Mouse (Mus musculus): Measurements from ENCODE around the gene Chd2.

Gene Chd2

DNA sequence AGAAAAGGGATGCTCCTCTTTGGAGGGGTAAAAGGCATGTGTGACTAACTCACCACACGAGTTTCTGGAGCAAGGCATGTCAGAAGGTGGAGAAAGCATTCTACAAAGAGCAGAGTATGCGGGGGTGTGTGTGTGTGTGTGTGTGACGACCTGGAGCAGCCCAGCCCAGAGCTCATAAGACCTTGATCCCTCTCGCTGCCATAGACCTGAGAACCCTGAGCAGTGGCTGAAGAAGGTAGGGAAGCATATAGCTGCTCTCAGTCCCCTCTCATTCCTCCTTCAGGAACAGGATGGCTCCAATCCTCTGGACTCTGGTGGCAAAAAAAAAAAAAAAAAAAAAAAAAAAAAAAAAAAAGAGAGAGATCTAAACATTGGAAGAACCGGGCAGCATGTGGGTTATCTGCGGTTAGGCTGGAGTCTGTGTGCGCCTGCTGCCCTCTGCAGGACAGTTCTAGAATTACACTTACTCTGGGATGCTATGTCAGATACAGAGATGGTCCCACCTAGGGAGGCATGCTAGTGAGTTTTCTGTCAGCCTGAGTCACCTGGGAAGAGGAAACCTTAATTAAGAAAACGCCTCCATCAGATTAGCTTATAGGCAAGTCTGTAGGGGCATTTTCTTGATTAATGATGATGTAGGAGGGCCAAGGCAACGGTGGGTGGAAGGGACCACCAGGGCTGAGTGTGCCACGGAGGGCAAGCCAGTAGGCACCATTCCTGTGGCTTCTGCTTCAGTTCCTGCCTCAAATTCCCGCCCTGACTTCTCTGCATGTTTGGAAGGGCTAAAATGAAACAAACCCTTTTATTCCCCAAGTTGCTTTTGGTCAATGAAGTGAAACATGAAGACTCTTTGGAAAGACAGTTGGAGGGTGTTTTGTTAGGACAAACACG, 119.2 kb downstream of the Chd2 start:
- in situ Hi-C loops (cut with MboI; ENCODE audit: unreplicated experiment in 2 of 2) = loop anchor here (5.0 to 25.0 kb wide), 4 partner anchors 940 to 1185 kb away; no protein-coding TSS in a partner anchor

DNA sequence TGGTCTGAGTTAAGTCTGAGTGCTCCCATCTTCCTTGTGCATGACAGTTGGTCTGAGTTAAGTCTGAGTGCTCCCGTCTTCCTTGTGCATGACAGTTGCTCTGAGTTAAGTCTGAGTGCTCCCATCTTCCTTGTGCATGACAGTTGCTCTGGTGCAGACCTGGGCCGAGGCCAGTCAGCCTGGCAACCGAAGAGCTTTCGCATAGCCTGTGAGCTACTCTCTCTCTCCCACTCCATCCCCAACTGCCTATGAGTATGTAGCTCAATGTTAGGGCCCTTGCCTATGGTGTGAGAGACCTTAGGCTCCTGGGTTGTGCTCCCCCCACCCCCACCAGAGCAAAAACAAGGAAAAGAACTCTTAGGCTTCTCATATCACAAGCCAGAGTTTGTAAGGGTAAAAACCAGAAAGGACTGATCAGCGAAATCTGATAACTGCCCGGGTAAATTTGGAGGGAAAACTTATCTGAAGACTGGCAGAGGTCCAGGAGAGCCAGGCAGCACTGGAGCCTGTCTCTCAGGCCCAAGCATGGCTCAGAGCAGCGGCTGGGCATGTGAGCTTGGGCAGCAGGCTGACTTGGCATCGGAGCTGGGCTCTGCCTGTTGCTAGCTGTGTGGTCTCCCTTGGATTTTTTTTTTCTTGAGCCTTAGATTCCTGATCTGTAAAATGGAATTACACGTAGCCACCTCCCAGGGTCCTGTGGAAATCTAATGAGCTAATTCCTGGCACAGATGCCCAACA, 120.2 kb downstream of the Chd2 start:
- in situ Hi-C loops (cut with MboI; ENCODE audit: unreplicated experiment in 2 of 2) = loop anchor here (5.0 to 25.0 kb wide), 4 partner anchors 941 to 1184 kb away; no protein-coding TSS in a partner anchor

DNA sequence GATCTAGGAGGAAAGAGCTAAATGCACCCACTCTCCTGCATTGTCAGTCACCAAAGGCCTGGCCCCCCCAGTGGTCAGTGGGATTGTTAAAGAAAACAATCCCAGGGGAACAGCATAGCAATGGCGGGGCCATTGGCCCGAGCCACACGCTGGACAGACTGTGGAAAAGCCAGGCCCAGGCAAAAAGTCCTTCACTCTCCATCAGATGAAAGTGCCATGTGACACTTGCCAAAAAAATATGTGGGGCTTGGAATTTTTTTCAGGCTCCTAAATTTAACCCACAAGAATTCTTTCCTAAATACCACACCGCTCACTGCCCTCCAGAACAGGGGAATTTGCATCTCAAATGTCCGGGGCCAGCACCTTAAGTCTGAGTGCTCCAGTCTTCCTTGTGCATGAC, 120.8 kb downstream of the Chd2 start:
- in situ Hi-C loops (cut with MboI; ENCODE audit: unreplicated experiment in 2 of 2) = loop anchor here (5.0 to 25.0 kb wide), 4 partner anchors 941 to 1184 kb away; no protein-coding TSS in a partner anchor

DNA sequence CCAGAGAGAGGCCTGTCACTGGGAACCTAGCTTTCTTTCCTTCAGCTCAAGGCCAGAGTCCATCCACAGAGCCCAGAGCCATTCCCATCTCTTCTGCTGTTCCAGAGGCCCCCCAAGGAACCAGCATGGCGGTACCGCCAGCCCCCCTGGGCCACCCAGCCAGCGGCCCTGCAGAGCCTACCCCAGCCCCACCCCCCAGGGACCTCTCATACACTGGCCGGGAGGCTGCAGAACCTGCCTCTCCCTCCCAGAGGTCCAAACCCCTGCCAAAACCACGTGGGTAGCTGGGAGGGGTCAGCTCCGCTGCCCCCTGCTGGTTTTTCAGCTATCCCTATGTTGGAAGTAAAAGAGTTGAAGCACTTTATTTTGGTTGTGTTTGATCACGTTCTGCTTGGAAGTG, 122.3 kb downstream of the Chd2 start:
- in situ Hi-C loops (cut with MboI; ENCODE audit: unreplicated experiment in 2 of 2) = loop anchor here in 1 of 2 experiments (25.0 kb wide), 2 partner anchors 943 to 1182 kb away; no protein-coding TSS in a partner anchor

DNA sequence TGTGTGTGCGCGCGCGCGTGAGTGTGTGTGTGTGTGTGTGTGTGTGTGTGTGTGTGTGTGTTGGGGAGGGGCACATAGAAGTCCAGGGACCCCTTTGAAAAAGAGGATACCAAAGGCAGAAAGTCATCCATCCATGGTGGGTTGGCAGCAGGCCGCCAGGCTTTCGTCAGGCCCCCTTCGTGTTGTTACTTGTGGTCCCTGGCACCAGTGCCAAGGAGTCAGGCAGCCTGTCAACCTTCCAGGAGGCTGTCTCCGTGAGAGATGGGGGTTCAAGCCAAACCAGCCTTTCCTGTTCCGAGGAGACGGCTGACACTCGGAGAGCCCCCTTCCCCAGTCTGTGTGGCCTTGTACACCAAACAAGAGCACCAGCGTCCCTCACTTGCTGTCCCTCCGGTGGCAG, 127.4 kb downstream of the Chd2 start:
- in situ Hi-C loops (cut with MboI; ENCODE audit: unreplicated experiment in 2 of 2) = loop anchor here in 1 of 2 experiments (25.0 kb wide), 2 partner anchors 948 to 1177 kb away; no protein-coding TSS in a partner anchor

DNA sequence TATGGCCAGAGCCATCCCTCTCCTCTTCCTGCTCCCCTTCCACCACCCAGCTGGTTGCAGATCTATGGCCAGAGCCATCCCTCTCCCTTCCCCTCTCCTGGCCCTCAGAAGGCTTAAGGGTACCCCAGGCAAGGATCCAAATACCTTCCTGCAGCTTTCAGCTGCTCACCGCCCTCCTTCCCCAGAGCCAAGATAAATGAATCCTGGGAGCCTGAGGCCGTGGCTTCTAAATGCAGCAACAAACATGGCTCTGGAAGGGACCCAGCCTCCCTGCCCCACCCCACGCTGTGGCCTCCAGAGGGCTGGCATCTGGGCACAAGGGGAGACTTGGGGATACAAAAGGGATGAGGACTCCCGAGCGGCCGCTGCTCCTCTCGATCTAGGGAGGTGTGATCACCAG, 129.2 kb downstream of the Chd2 start:
- in situ Hi-C loops (cut with MboI; ENCODE audit: unreplicated experiment in 2 of 2) = loop anchor here in 1 of 2 experiments (25.0 kb wide), 2 partner anchors 950 to 1175 kb away; no protein-coding TSS in a partner anchor

DNA sequence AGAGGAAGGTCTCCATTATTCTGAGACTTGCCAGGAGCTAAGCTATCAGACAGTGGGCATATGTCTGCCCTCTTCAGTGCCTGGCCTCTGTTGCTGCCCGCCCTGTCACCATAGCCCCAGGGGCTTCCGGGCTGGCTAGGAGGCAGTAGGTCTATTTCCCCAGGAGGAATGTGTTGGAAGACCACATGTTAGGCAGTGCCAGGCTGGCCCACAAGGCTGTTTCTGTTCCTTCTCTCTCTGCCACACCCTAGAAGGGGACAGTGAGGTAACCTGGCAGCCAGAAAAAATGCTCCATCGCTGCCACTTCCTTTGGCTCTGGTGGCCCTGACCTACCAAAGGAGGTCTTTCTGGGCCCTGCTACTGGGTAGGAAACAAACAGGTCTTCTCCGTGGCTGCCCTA, 129.6 kb downstream of the Chd2 start:
- in situ Hi-C loops (cut with MboI; ENCODE audit: unreplicated experiment in 2 of 2) = loop anchor here in 1 of 2 experiments (25.0 kb wide), 2 partner anchors 950 to 1175 kb away; no protein-coding TSS in a partner anchor

DNA sequence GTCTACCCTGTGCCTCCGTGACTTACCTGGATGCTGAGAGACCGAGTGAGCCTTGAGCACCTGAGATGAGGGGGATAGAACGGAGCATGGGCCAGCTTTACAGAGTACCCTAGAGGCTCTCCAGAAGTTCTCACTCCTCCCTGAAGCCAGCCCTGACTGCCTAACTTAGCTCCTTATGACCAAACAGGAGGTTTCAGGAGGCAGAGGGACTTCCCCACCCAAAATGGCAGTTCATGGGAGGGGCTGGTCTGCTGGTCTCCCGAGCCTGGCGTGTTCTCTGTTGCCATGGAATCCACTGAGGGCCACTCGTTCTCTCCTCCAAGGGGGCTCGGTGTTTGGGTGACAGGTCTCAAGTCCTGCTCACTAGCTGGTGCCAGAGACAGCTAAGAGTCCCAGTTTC, 130.1 kb downstream of the Chd2 start:
- in situ Hi-C loops (cut with MboI; ENCODE audit: unreplicated experiment in 2 of 2) = loop anchor here in 1 of 2 experiments (25.0 kb wide), 2 partner anchors 951 to 1174 kb away; no protein-coding TSS in a partner anchor

DNA sequence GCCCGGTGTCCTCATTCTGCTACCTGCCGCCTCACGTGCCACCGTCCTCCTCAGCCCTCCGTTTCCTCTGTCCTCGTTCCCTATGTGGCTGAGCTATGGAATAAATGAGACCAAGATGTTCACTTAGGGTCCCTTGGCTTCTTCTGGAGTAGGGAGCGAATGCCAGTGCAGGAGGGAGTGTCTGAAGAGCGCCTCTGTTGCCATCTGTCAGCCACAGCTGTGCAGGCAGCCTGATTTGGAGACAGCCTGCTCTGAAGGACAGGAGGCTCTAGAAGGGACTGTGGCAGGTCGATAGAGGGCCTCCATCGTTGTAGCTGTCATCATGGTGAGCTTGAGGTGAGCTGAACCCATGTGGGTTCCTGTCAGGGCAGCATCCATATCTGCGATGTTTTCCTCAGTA, 136.1 kb downstream of the Chd2 start:
- in situ Hi-C loops (cut with MboI; ENCODE audit: unreplicated experiment in 2 of 2) = loop anchor here in 1 of 2 experiments (25.0 kb wide), 2 partner anchors 957 to 1168 kb away; no protein-coding TSS in a partner anchor

DNA sequence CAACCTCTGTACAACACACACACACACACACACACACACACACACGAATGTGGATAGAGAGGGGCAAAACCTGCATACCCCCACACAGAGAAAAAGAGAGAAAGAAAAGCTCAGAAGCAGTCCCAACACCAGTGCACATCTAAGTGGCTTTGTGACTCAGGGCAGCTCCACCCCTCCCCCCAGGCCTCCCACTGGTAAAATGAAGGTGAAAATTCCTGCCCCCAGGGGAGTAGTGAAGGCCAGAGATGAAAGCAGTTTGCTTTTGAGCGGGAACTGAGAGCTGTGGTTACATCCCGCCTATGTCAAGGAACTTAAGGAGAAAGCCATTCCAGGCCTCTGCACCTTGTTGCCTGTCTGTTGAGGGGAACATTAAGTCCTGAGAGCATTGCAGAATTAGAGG, 138.1 kb downstream of the Chd2 start:
- in situ Hi-C loops (cut with MboI; ENCODE audit: unreplicated experiment in 2 of 2) = loop anchor here in 1 of 2 experiments (25.0 kb wide), 2 partner anchors 959 to 1166 kb away; no protein-coding TSS in a partner anchor

DNA sequence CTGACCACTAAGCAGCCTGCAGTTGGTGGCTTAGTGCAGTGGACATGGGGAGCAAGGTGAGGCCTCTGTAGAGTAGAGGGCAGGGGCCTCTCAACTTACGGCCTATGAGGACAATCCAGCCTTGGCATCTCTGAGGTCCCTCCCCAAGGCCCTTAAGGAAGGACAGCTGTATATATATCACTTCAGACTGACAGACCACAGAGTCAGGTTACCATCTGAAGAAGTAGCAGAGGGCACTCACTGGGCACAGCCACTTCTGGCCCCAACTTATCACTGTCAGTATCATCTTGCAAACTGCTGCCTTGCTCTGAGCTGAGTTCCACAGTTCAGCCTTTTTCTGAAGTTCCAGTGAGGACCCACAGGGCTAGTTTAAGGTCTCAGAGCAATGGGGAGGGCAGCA, 139.0 kb downstream of the Chd2 start:
- in situ Hi-C loops (cut with MboI; ENCODE audit: unreplicated experiment in 2 of 2) = loop anchor here in 1 of 2 experiments (25.0 kb wide), 2 partner anchors 960 to 1165 kb away; no protein-coding TSS in a partner anchor

DNA sequence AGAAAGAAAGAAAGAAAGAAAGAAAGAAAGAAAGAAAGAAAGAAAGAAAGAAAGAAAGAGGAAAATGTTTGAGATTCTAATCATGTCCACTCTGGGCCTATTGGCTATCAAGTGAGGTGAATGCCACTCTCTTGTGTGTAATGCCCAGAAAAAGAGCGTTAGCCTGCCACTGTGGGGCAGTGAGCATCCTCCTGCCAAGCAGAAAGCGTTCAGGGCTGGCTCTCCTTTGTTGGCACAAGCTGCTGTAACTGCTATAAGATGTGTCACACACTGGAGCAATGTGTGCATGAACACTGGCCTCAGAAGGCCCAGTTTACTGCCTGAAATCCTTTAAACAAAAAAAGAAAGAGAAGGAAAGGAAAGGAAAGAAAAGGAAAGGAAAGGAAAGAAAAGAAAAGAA, 139.5 kb downstream of the Chd2 start:
- in situ Hi-C loops (cut with MboI; ENCODE audit: unreplicated experiment in 2 of 2) = loop anchor here in 1 of 2 experiments (25.0 kb wide), 2 partner anchors 960 to 1165 kb away; no protein-coding TSS in a partner anchor

DNA sequence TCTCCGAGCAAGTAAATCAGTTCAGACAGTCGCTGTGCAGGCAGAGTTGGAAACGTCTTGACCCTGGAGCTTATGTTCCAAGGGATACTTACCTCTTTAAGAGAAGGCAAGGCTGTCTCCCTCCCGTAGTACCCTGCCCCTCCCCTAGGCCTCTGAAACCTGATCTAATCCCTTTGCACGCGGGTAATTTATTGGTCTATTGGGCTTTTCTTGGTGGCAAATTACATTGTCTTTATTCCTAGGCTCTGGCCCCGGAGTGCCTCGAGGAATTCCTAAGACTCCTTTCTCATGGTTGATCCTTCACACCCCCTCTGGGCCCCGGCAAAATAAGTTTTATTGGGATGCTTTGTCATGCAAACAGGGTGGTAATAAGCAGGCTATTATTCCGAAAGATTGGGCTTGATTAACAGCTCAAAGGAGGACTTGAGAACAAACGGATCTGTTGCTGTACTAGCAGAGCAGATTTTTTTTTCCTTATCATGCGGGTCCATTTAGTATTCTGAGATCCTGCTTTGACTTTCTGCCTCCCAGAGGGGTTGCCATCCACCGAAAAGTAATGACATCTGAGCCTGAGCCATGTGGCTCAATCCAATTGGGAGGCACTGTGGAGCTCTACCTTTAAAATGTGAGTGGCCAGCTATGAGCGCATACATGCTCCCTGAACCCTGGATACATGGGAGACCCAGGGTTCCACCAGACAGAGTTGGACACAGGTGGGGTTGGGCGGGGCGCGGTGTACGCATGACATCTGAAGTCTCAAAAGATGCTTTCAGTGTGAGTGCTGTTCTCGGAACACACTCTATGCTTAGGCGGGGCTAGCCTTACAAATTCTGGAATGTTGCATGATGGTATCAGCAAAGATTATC, 141.3 kb downstream of the Chd2 start:
- in situ Hi-C loops (cut with MboI; ENCODE audit: unreplicated experiment in 2 of 2) = loop anchor here in 1 of 2 experiments (25.0 kb wide), 2 partner anchors 962 to 1163 kb away; no protein-coding TSS in a partner anchor

DNA sequence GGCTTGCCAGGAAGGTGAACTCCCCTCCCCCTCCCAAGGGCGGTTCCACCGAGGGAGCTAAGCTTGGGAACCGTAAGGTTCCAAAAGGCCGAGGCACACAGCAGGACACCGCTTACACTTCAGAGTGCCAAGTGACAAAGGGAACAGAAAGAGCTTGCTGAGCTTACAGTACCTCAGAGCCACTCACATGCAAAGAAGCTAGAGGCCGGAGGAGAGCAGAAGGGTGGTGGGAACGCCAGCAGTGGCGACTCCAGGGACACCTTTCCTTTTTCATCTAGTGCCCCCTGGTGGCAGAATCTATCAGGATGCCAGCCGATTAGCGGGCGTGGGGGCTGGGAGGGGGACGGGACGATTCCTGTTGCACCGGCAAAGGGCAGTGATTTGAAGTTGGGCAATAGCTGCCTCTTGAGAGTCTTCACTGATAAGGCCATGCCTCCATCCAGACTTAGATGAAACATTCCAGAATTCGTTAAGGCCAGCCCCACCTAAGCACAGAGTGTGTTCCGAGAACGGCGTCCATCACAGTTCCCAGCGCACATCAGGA, 142.1 kb downstream of the Chd2 start:
- in situ Hi-C loops (cut with MboI; ENCODE audit: unreplicated experiment in 2 of 2) = loop anchor here in 1 of 2 experiments (25.0 kb wide), 2 partner anchors 963 to 1162 kb away; no protein-coding TSS in a partner anchor

DNA sequence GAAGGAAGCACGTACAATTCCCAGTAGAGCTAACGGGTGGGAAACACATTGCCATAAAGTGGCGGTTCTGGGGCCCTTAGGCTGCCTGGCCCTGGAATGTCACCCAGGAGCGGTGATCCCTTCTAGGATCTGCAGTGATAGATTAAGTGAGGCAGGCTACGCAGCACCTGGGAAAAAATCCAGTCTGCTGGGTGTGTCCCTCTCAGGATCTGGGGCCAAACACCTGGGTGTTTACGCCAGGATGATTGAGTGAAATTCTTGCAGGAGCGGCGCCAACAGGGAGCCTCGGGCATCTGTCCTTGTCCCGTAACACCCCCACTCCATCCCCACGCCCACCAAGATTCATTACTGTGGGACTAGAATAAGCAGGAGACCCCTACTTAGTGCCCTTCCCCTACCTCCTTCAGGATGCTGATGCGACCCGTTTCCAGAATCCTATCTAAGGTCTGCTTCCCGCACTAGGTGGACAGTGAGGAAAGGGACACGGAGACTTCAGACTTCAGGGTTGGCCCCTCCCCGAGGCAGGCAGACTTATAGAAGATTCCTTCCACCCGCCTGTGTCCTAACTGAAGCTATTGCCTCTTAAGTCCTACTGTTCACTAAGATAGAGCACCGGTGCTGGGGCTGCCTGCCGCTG, 142.7 kb downstream of the Chd2 start:
- in situ Hi-C loops (cut with MboI; ENCODE audit: unreplicated experiment in 2 of 2) = no loop called here

DNA sequence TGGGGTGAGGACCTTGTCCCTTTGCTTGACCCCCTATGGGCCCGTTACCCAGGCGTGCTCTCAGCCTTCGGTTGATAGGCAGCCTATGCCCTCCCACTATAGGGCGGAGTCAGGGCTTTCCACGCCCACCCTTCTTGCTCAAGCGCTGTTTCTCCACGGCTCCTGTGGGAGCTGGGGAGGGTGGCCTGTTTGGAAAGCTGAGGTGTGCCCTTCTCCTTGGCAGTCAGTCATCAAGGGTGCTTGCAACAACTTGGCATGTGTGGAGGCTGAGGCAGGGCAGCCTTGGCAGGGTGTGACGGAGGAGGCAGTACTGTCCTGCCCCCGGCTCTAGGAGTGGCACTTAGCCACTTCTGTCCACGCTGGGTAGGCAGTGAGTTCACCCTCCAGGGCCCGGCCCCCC, 143.3 kb downstream of the Chd2 start:
- in situ Hi-C loops (cut with MboI; ENCODE audit: unreplicated experiment in 2 of 2) = no loop called here

DNA sequence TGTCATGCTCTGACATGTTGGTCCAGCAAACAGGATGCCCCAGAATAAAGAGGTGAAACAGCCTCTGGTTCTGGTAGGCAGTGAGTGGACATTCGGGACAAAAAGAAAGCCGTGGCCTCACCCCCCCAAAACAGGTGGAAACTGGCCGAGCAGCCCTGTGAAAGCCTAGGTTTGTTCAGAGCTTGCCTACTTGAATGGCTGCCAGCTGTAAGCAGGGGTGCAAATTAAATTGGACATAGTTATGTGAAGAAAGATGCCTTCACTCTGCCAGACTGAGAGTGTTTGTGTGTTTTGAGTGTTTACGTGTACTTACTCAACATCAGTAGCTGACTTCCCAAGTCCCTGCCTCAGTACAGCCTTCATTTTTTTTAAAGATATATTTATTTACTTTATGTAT, 147.6 kb downstream of the Chd2 start:
- in situ Hi-C loops (cut with MboI; ENCODE audit: unreplicated experiment in 2 of 2) = no loop called here

DNA sequence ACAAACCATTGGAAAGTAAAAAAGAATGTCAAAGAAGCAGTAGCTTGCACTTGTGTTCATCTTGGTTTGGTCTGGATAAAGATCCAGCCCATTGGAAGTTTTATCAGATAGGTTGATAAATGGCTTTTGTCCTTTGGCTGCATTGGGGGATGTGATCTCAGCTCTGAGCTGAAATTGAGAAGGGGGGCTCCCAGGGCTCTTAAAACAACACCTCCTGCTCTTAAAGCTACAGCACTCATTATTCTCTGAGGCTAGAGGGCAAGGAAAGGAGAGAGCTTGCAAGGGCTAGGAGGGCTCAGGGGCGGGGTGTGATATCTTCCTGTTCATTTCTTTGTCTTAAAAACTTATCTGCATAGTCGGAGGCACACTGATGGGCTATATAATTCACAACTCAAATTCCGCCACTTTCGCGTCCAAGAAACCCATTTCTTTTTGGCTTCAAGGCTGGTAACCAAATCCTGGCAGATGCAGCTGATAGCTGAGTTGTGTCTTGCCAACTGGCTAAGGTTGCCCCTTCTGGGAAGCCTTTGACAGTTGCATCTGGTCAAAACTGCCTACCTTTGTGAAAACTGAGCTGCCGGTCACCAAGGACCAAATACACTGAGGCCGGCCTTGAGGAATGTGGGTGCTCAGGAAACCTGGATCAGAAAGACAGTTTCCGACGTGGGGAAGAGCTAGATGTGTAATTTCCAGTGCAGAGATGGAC, 148.2 kb downstream of the Chd2 start:
- in situ Hi-C loops (cut with MboI; ENCODE audit: unreplicated experiment in 2 of 2) = no loop called here

Data from v-Abl transformed pro-B cells (cell line).